Mouse (Mus musculus): Measurements from ENCODE around the gene Tmcc1. TPM values are rescaled to one million over a fixed set of nuclear protein-coding genes. Genes with fewer than 3 reads are reported as not detected.

The Tmcc1 gene
- polyA plus RNA-seq (2017; shearing (Covaris generic)): 10.6 TPM

DNA sequence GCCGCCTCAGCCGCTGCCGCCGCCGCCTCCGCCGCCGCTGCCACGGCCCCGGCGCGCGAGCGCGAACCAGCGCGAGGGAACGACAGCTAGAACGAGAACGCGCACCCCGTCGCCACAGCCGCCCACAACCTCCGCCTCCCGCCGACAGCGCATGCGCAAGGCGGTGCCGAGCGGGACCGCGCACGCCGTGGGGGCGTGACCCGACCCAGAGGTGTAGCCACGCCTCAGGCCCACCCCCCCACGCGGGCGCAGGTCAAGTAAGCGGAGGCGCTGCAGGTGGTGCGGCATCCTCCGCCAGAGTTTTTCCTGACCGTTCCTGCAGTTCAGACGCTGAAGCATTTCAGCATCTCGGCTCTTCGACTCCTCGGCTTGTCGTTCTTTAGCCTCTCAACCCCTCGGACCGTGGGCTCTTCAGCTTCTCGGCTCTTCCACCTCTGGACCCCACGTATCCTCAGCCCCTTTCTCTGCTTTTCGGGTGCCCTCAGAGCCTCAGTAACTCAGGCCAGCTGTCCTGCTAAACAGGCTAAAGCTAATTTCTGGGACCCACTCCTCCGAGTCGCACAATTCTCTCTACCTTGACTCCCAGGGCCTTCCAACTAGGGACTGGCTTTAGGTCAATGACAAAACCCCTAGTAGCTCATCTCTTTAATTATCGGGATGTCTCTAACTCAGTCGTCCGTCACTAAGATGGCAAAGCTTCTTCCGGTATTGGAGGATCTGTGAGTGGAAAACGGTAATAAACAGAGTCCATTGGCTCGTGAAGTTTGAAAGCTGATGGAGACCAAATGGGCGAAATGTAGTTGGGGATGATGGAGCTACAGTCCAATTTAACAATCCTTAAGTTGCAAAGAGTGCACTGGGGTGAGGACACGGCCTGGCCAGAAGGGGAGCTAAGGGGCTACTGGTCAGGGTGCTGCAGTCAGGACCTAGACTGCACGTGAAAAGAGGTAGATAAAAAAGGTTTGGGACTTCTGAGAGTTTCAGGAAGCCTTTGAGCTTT, at the start of gene Tmcc1:
Gene Tmcc1 (minus strand): TSS at position 93 of the 1,000 bp plus-strand sequence.

GRCm38 (mm10) chr6:116207729-116208534, 14.6 kb upstream of the Tmcc1 start, which contains the start of gene Washc2:
Gene Washc2 (plus strand): TSS chr6:116208038.

DNA sequence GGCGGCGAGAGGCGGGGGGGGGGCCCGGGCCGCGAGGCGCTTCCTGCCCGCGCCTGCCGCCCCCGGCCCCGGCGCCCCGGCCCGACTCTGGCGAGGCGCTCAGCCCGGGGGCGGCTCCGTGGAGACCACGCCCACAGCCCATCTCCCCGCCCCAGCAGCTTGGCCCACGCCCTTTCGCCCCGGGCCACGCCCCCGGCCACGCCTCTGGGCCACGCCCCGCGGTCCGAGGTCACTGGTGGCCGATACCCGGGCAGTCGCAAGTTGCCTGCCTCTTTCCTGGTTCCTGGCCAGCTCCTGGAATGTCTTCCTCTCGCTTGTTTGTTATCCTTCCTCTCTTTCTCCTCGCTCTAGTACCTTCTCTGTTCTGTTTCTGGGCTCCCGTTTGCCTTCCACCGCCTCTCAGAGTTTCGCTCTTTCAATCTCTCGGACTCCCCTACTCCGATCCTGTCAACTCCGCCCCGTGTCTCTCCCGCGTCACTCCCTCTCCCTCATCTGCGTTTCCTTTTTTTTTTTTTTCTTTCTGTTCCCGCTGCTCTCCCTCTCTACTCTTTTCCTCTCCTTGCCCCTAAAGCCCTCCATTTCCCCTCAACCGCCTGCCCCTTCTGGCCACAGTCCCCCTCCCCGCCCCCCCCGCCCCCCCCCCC, 198.3 kb downstream of the Tmcc1 start, which contains the start of gene Plxnd1:
Gene Plxnd1 (minus strand): TSS at position 129 of the 644 bp plus-strand sequence.

Other genes starting within 250 kb of the Tmcc1 start
- gene H1foo, start 248.5 kb downstream of the Tmcc1 start, polyA plus RNA-seq (2017; shearing (Covaris generic)): not detected
- 4.1 TPM for gene Plxnd1, start 198.5 kb downstream of the Tmcc1 start, polyA plus RNA-seq (2017; shearing (Covaris generic))
- gene Washc2, start 14.6 kb upstream of the Tmcc1 start, polyA plus RNA-seq (2017; shearing (Covaris generic)): 95.7 TPM
- 1.3 TPM for gene Zfand4, start 70.7 kb upstream of the Tmcc1 start, polyA plus RNA-seq (2017; shearing (Covaris generic))
- 0.20 TPM for gene March8, start 144.5 kb upstream of the Tmcc1 start, polyA plus RNA-seq (2017; shearing (Covaris generic))

All from activated CD4-positive, CD25-positive, alpha-beta regulatory T cell, adult 9 weeks (primary cell).